Mouse (Mus musculus): ENCODE data around the gene Sh3rf1.

The Sh3rf1 gene

DNA sequence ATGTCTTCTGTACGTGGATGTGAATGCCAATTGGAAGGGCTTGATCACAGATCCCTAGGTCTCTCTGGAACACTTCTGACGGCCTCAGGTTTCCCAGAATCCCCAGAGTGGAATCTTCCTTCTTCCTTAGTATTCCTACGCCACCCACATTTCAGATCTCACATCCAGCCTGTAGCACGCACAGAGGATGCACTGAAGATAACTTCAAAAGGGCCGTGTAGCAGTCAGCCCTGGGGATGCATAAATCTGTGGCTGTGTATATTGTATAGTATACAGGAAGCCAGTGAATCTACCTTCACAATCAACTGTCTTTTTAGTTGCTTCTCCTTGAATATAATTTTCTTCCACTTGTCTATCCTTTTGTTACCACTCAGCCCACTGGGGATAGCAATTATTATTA lies 98.1 kb downstream of the Sh3rf1 start:
- DNase-seq (ENCODE audit: low read depth, low spot score): no peak

- no peak for DNase-seq (ENCODE audit: low read depth, low spot score)
These were observed 98.8 kb downstream of the Sh3rf1 start for GRCm38 (mm10) chr8:61322462-61322861.

- no peak for DNase-seq (ENCODE audit: low read depth, low spot score)
These were observed 100.8 kb downstream of the Sh3rf1 start for GRCm38 (mm10) chr8:61324363-61324914.

DNA sequence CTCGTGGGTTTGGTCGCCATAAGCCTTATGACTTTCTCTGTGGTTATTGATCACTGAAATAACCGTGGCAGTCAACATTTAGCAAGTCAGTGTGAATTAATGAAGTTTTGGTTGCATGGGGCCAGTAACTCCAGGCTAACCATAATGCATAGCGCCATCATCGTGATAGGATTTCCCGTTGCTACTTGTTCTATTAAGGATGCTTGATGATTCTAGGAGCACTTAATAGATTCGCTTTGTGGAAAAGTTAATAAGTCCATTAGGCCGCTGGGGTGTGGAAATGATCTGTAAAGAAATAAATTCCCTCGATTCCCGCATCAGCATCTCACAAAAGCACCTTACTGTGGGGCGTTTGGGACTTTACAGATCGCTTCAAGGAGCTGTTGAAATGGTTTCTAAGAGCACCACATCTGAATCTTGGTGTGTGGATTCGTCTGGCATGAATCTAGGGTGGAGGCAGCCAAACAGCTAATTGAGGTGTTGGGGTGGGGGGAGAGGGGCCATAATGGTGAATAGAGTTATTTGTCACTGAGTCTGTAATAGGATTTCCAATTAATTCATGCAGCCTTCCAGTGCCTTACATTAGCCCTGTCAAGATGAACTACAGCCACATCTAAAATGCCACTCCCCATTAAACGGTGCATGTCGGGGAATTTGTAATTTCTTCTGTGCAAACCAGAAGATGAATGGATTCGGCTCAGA lies 101.5 kb downstream of the Sh3rf1 start:
- no peak for DNase-seq (ENCODE audit: low read depth, low spot score)

- DNase-seq (ENCODE audit: low read depth, low spot score): no peak
These were observed 102.6 kb downstream of the Sh3rf1 start for GRCm38 (mm10) chr8:61326281-61326680.

DNA sequence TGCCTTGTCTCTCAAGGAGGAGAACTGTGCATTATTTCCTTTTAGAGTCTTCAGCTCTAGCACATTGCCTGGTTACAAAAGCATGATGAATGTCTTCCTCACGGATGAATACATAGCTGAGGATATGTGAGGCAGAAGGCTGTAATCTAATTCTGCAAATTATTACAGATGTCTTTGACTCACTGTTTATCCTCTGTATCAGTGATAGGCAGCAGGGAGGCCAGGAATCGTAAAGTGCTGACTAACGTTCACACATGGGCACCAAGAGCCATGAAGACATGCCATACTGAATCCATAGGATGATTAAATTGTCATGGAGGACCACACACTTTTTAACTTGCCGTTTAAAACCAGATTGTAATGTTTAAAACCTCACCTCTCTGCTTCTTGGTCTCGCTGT lies 103.7 kb downstream of the Sh3rf1 start:
- no peak for DNase-seq (ENCODE audit: low read depth, low spot score)

DNA sequence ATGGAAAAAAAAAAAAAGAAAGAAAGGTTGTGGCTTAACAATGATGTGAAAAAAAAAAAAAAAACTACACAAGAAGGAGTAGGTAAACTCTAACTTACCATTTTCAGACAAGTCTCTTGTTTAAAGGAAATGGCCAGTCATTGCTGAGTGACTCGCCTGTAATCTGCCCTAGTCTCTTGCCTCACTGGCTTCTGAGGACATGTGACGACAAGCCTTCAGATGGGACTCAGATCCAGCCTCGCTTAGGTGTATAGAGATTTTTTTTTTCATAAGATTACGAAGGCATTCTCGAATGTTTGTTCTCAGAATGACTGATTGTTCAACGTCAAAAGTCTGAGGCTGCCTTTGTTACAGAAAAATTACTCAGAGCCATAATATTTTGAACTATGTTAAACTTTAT lies 116.0 kb downstream of the Sh3rf1 start:
- no peak for DNase-seq (ENCODE audit: low read depth, low spot score)

GRCm38 (mm10) chr8:61340283-61340984 lies 116.8 kb downstream of the Sh3rf1 start:
- no peak for DNase-seq (ENCODE audit: low read depth, low spot score)

DNA sequence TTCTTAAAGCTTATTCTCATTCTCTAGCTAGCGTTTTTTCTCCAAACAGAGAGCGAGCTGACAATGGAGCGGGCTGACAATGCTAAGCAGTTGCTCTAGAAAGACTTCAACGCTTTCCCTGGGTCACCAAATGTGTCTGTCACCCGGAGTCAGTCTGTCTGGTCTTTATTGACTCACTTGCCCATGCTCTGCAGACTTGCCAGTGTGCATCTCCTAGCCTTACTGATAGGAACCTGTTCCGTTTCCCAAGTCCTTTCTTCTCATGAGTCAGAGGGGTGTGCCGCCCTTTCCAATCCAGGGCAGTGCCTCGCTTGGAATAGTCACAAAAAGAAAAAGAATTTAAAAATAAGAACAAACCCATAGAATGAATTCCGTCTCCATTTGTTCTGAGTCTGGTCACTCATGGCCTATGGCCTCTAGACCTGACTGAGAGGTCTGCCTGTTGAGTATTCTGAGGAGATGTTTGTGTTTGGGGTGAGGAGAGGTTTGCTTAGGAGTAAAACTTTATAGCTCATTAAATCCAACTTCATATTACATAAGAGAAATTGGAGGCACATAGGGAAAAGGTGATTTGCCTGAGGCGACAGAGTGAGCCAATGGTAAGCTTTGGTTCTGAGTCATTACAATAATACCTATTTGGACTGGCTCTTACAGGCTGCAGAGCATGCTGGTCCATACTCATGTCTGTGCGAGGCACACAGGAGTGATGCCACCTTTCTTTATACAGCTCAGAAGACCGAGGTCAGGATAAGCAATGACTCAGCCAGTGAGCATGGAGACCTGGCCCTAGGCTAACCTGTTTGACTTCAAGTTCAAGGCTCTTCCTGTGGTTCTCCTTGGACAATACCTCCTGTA lies 118.1 kb downstream of the Sh3rf1 start:
- DNase-seq (ENCODE audit: low read depth, low spot score): no peak

DNA sequence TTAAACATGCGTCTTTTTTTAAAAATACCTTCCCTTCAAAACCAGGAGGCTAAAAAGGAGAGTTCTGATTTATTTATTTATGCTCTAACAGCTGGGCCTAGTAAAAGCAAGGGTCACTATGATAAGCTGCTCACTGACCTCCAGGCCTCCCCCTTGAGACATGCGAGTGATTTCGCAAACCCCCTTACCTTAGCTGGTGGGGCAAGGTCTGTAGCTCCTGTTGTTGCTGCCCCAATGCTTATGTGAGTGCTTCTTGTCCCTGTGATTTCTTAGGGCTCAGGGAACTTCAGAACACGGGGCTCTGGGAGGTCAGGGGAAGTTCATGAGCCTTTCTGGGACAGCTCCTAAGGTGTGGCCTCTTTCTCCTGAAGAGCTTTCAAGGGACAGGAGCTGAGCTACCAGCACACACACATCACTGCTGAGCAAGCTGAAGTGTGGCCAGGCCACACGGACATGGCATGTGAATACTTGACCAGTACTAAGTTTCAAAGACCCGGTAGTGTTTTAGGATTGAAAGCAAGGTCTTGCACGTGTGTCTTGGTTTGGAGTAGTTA lies 118.9 kb downstream of the Sh3rf1 start:
- DNase-seq (ENCODE audit: low read depth, low spot score): no peak

DNA sequence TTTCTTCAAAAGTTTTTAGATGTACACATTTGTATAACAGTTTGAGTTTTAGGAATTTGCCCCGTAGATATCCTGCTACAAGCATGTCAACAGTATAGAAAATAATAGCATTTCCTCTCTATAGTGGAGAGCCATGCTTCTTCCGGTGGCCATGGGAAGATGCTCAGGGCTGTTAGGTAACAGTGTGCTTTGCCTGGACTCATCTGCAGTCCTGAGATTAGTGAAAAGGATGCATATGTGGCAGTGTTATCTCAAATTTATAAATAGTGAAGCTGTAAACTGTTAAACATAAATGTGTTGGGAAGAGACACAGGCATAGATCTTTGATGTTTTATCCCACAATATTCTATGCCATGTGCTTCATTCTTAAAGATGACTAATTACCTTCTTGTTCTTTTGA lies 120.8 kb downstream of the Sh3rf1 start:
- DNase-seq (ENCODE audit: low read depth, low spot score): no peak

GRCm38 (mm10) chr8:61346941-61347340 lies 123.3 kb downstream of the Sh3rf1 start:
- DNase-seq (ENCODE audit: low read depth, low spot score): no peak

GRCm38 (mm10) chr8:61347526-61347925 lies 123.9 kb downstream of the Sh3rf1 start:
- DNase-seq (ENCODE audit: low read depth, low spot score): no peak

- DNase-seq (ENCODE audit: low read depth, low spot score): no peak
These were observed 124.4 kb downstream of the Sh3rf1 start for GRCm38 (mm10) chr8:61348029-61348428.

DNA sequence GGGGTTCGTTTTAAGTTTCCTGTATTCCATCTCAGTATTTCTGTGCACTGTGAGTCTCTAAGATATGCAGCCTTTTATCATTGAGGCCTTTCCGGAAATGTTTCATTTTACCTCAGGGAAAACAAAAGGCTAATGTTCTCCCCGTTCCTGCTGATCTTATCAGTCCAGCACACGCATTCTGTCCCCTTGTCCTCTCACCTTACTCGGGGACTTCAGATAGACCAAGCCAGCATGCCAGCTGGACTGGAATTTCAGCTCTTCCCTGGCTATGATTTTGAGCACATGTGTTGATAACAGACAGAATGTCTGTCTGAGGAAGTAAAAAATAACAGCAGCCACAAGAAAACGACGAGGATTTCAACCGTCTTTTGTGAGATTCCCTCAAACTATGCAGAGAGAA lies 124.8 kb downstream of the Sh3rf1 start:
- no peak for DNase-seq (ENCODE audit: low read depth, low spot score)

DNA sequence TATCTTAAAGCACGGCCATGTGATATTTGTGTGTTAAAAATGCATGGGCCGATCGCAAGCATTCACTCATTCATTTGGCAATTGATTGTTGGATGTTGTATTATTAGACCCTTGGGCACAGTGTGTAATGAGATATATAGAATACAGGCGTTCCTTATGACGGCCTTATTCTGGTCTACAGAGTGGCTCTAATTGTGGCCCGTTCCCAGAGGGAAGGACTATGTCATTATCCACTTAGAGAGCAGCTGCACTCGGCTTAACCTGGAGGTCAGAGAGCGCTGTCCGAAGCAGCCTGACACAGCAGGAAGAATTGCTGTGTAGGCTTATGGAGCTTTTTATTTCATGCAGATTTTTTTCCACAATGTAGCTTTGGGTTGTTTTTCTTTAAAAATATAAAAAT lies 126.8 kb downstream of the Sh3rf1 start:
- no peak for DNase-seq (ENCODE audit: low read depth, low spot score)

- DNase-seq (ENCODE audit: low read depth, low spot score): no peak
These were observed 128.0 kb downstream of the Sh3rf1 start for GRCm38 (mm10) chr8:61351638-61352037.

DNA sequence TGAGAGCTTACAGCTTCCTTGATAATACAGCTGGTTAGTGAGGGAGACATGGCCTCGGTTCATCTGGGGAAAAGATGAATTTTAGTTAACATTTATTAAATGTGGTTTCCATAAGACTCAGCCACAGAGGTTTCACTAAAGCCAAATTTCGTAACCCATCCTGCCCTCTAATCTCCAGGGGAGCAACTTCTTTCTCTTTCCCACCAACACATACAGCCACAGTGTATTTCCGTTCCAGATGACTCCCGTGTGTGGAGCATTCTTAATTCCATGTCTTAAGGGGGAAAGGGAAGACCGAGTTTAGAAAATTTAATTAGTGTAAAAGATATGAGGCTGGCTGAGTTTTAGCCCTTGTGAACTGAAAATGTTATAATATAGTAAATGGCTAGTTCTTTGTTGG lies 131.8 kb downstream of the Sh3rf1 start:
- no peak for DNase-seq (ENCODE audit: low read depth, low spot score)

- no peak for DNase-seq (ENCODE audit: low read depth, low spot score)
These were observed 135.3 kb downstream of the Sh3rf1 start for GRCm38 (mm10) chr8:61359004-61359403.

DNA sequence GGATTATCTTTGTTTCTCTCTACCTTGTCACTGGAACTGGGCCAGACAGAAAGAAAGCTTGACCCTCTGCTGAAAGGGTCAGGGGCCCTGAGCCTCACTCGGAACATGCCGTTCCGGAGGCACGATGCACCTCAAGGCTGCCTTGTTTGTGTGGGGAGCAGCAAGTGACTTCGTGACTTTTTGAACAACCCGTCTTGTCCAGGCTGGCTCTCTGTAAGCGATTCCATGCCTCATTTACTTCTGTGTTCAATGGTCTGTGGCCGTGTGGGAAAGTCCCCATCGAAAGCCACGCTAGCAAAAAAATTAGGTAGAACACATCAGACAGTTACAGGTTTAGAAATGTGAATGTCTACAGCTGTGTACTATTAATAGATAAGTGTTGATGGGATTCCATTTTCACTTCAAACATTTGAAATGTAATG lies 136.2 kb downstream of the Sh3rf1 start:
- no peak for DNase-seq (ENCODE audit: low read depth, low spot score)

DNA sequence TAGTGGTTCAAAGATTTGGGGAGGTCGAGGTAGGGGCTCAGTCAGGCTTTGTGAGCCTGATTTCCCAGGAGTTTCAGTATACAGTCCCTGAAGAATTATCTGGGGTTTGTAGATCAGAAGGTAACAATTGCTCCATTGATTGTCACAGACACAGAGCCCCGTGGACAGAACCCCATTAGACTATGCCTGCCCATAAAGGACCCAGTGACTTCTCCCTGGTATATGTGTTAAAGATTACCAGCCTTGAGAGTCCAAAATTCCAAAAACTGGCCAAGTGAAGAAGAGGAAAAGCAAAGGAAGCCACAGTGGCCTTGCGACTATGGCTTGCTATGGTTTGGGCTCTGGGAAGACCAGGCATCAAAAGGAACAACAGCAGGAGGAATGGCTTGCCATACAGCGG lies 136.7 kb downstream of the Sh3rf1 start:
- no peak for DNase-seq (ENCODE audit: low read depth, low spot score)

- DNase-seq (ENCODE audit: low read depth, low spot score): no peak
These were observed 137.8 kb downstream of the Sh3rf1 start for GRCm38 (mm10) chr8:61361476-61361875.
